8 mouse cellular contexts compared by ENCODE assay signal in the genomic region with DNA sequence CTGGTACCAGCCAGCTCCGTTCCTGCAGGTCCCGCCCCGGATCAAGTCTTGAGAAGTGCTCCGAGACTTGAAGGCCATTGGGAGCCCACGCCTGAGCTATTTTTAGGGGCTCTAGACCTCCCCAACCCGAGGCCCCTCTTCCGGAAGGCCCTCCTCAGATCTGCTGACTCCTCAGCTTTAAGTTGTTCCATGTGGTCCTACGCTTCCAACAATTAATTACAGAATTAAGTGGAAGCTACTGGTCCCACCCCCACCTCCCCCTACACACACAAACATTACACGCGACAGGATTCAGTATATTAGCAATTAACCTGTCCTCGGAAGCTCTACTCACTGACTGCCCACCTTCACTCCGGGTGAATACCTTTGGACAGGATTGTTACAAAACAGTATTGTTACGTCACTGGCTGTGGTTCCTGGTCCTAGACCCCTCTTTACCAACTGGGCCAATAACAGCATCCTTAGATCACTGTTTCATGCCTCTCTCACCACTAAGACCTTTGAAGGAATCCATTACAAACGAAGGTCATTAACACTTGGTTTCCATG. TPM values are rescaled to one million over a fixed set of nuclear protein-coding genes. Genes with fewer than 3 reads are reported as not detected.
A peak's percentile ranks its signal among the peaks of the same experiment; 100 is the strongest.
DNase-seq lines count a peak whose midpoint lies in the region; ATAC-seq lines count a peak whose summit lies in the region.

No protein-coding gene starts in this region.

- H3K4me1 ChIP-seq in kidney, embryonic 16.5 days (ENCODE audit: insufficient read depth, low read length) = peaks cover 5% of the 10 kb centered on the region; the same call in 1 of the 2 replicates
- no peaks in the 10 kb centered on the region for H3K4me1 ChIP-seq in brown adipose tissue, adult 24 weeks (ENCODE audit: control insufficient read depth, insufficient read depth, insufficient read length, low read length)
- peaks cover 6% of the 10 kb centered on the region for H3K4me1 ChIP-seq in hindbrain, embryonic 15.5 days (replicated peaks)
- peaks cover 2% of the 10 kb centered on the region; the same call in 1 of the 2 replicates for H3K4me1 ChIP-seq in midbrain, embryonic 16.5 days (ENCODE audit: control insufficient read depth, insufficient read depth, low read length)

- peak overlapping the region; percentile 64 for H3K9ac ChIP-seq in kidney, embryonic 16.5 days (replicated peaks; ENCODE audit: low read length)
- peak overlapping the region; percentile 37 for H3K9ac ChIP-seq in hindbrain, embryonic 15.5 days
- H3K9ac ChIP-seq in midbrain, embryonic 16.5 days (ENCODE audit: low read depth, low read length) = peak overlapping the region; percentile 63

- H3K4me2 ChIP-seq in kidney, embryonic 16.5 days (replicated peaks; ENCODE audit: low read depth, low read length) = peak overlapping the region; percentile 48
- H3K4me2 ChIP-seq in hindbrain, embryonic 15.5 days = peak overlapping the region; percentile 65
- H3K4me2 ChIP-seq in midbrain, embryonic 16.5 days (ENCODE audit: low read length) = peak overlapping the region; percentile 59

- DNase-seq in kidney, adult 11 months = no peak
- no peak for DNase-seq in gastrocnemius, adult 18-20 months (ENCODE audit: low spot score)
- no peak for DNase-seq in ovary, postnatal 14 days (ENCODE audit: low spot score)
- no peak for DNase-seq in retina, postnatal 1 day

- peak overlapping the region; percentile 84 for H3K27ac ChIP-seq in kidney, embryonic 16.5 days (ENCODE audit: low read length)
- no peak overlapping the region; the same call in 1 of the 2 replicates for H3K27ac ChIP-seq in brown adipose tissue, adult 24 weeks (replicated peaks; ENCODE audit: low read depth, low read length)
- H3K27ac ChIP-seq in hindbrain, embryonic 15.5 days (replicated peaks) = peak overlapping the region; percentile 81
- H3K27ac ChIP-seq in midbrain, embryonic 16.5 days (ENCODE audit: low read length) = peak overlapping the region; percentile 76

- H3K27me3 ChIP-seq in kidney, embryonic 16.5 days (ENCODE audit: insufficient read depth, low read length) = peaks cover 3% of the 10 kb centered on the region; the same call in 1 of the 2 replicates
- no peaks in the 10 kb centered on the region for H3K27me3 ChIP-seq in hindbrain, embryonic 15.5 days
- no peaks in the 10 kb centered on the region; the same call in 1 of the 2 replicates for H3K27me3 ChIP-seq in midbrain, embryonic 16.5 days (ENCODE audit: control insufficient read depth, insufficient read depth, low read depth, low read length)

- 40% methylated on average over 14 of the region's 14 CpGs for WGBS in kidney, embryonic 16.5 days
- WGBS in hindbrain, embryonic 15.5 days = 32% methylated on average over 14 of the region's 14 CpGs
- WGBS in midbrain, embryonic 16.5 days = 35% methylated on average over 14 of the region's 14 CpGs

- no peaks in the 10 kb centered on the region for H3K9me3 ChIP-seq in kidney, embryonic 16.5 days (ENCODE audit: low read length)
- H3K9me3 ChIP-seq in hindbrain, embryonic 15.5 days = no peaks in the 10 kb centered on the region
- H3K9me3 ChIP-seq in midbrain, embryonic 16.5 days (replicated peaks; ENCODE audit: control insufficient read depth, low read length, poor library complexity, severe bottlenecking) = no peaks in the 10 kb centered on the region; the same call in 1 of the 2 replicates

- ATAC-seq in kidney, embryonic 16.5 days (ENCODE audit: low FRiP score, low TSS enrichment) = no peak
- ATAC-seq in hindbrain, embryonic 15.5 days (ENCODE audit: low FRiP score, low read depth) = no peak; the same call in 1 of the 2 replicates
- ATAC-seq in midbrain, embryonic 16.5 days = peak; percentile 27; the same call in 1 of the 2 replicates

- H3K4me3 ChIP-seq in kidney, embryonic 16.5 days (ENCODE audit: low read length) = peak overlapping the region; percentile 58
- peak overlapping the region; percentile 64 for H3K4me3 ChIP-seq in brown adipose tissue, adult 24 weeks (ENCODE audit: insufficient read depth, low read depth, low read length)
- peak overlapping the region; percentile 53 for H3K4me3 ChIP-seq in hindbrain, embryonic 15.5 days
- peak overlapping the region; percentile 57 for H3K4me3 ChIP-seq in midbrain, embryonic 16.5 days (ENCODE audit: low read depth, low read length)

- H3K36me3 ChIP-seq in kidney, embryonic 16.5 days (ENCODE audit: insufficient read depth, low read length) = no peaks in the 10 kb centered on the region
- H3K36me3 ChIP-seq in hindbrain, embryonic 15.5 days = no peaks in the 10 kb centered on the region
- no peaks in the 10 kb centered on the region for H3K36me3 ChIP-seq in midbrain, embryonic 16.5 days (ENCODE audit: control insufficient read depth, insufficient read depth, low read length)

RNA-seq across cellular contexts. Expression of gene Pdk3, which starts 0.4 kb away (rescaled TPM):
- 67.3 and 69.1 TPM in 2 replicates for polyA plus RNA-seq in kidney, embryonic 16.5 days (2015; fragmentation: Nextera tagmentation; extraction: Ambion mirVana)
- polyA plus RNA-seq in brown adipose tissue, adult 24 weeks (2012; ENCODE audit: insufficient read depth, insufficient read length, missing spikeins) = 1.9 and 2.3 TPM in 2 replicates
- 23.8 and 25.0 TPM in 2 replicates for polyA plus RNA-seq in hindbrain, embryonic 15.5 days (2015; fragmentation: Nextera tagmentation; extraction: Ambion mirVana)
- polyA plus RNA-seq in midbrain, embryonic 16.5 days (2015; fragmentation: Nextera tagmentation; extraction: Ambion mirVana) = 17.9 and 20.7 TPM in 2 replicates
- total RNA-seq in gastrocnemius, adult 18-20 months (2021) = 1 to 10 TPM in 1 of 2 experiments, under 1 TPM in 1; 0.75 to 1.4 TPM
